Mouse (Mus musculus) hindbrain, embryonic 11.5 days (tissue): ENCODE data around the gene Nfkbia. TPM values are rescaled to one million over a fixed set of nuclear protein-coding genes. Genes with fewer than 3 reads are reported as not detected.

ENCODE experiments used
- ATAC-seq: fragments of 200-750 bp; cut with Nextera tagmentation; 2 replicates; pipeline ENCODE4 v1.8.0; 2017; ENCODE audit warnings: mild to moderate bottlenecking, moderate TSS enrichment, moderate library complexity; ENCODE audit not compliant: low FRiP score
- DNase-seq: peaks from one replicate; pipeline ENCODE4 v3.0.0-alpha.2; 2015; ENCODE audit warnings: low spot score
- H3K27ac ChIP-seq: fragments of 300-500 bp; sonication (generic); 2 replicates; pipeline ENCODE4 v1.5.1; 2014; ENCODE audit warnings: mild to moderate bottlenecking, low read depth, low read length
- H3K27me3 ChIP-seq: fragments of 300-500 bp; sonication (generic); 2 replicates; pipeline ENCODE4 v1.6.1; 2014; ENCODE audit warnings: mild to moderate bottlenecking, low read length, moderate library complexity, mixed read lengths; ENCODE audit not compliant: control insufficient read depth, insufficient read depth
- H3K36me3 ChIP-seq: fragments of 300-500 bp; sonication (generic); 2 replicates; pipeline ENCODE4 v1.6.1; 2014; ENCODE audit warnings: mild to moderate bottlenecking, low read length, moderate library complexity, mixed read lengths; ENCODE audit not compliant: control insufficient read depth, insufficient read depth
- H3K4me1 ChIP-seq: fragments of 300-500 bp; sonication (generic); replicated peaks from 2 replicates; pipeline ENCODE4 v1.6.1; 2014; ENCODE audit warnings: low read length, mixed read lengths; ENCODE audit not compliant: control insufficient read depth, insufficient read depth
- H3K4me2 ChIP-seq: fragments of 300-500 bp; sonication (generic); replicated peaks from 2 replicates; pipeline ENCODE4 v1.6.1; 2014; ENCODE audit warnings: mild to moderate bottlenecking, low read depth, low read length
- H3K4me3 ChIP-seq: fragments of 300-500 bp; sonication (generic); 2 replicates; pipeline ENCODE4 v1.5.1; 2014; ENCODE audit warnings: low read depth, low read length
- H3K9ac ChIP-seq: fragments of 300-500 bp; sonication (generic); 2 replicates; pipeline ENCODE4 v1.6.1; 2014; ENCODE audit warnings: low read depth, low read length
- H3K9me3 ChIP-seq: fragments of 300-500 bp; sonication (generic); 2 replicates; pipeline ENCODE4 v1.6.1; 2016; ENCODE audit warnings: low read length; ENCODE audit not compliant: control insufficient read depth
- WGBS: fragments of 180-500 bp; shearing (Covaris S2); extraction: QIAGEN DNeasy Blood & Tissue Kit; methylation state at CpG from one replicate; pipeline ENCODE4 v1.1.7; 2014; 5-methylcytosine and 5-hydroxymethylcytosine counted together
- polyA plus RNA-seq: library from polyadenylated mRNA; unstranded; fragments of >200 nt; fragmentation: Nextera tagmentation; extraction: Ambion mirVana; gene quantifications from 2 replicates; pipeline ENCODE4 v1.2.1, GENCODE M21; 2014

Gene Nfkbia
- polyA plus RNA-seq, 1 experiment from 2014 or later = 46.9 TPM

DNA sequence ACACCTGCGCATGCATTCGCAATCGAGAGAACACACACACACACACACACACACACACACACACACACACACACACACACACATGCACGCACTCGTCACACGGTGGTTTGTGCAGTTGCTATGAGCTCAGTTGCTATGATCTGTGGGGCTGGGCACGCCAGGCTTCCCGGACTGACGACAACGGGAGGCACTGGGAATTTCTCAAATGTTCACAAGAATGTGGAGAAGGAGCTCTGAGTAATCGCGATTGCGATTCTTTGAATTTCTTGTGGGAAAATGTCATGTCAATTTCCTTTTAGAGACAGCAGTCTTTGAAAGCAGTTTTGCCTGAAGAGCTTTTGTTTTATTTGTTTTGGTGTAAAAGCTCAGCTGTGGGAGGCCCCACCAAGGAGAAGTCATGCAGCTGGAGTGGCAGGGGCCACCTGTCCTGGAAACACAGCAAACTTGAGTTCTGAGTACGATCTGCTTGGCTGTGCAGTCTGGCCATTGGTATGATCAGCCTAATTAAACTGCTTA is 27.5 kb downstream of the Nfkbia start:
- Histone ChIP-seq H3K9me3 (no peaks in the 10 kb centered on the region), H3K9ac (no peak overlapping the region), H3K36me3 (no peaks in the 10 kb centered on the region), H3K4me2 (no peak overlapping the region), H3K4me1 (peaks cover 6% of the 10 kb centered on the region), H3K27me3 (no peaks in the 10 kb centered on the region; the same call in 1 of the 2 replicates), H3K27ac (no peak overlapping the region), H3K4me3 (no peak overlapping the region)
- WGBS = 68% methylated on average over 14 of the region's 14 CpGs
- ATAC-seq = no peak
- DNase-seq = no peak

DNA sequence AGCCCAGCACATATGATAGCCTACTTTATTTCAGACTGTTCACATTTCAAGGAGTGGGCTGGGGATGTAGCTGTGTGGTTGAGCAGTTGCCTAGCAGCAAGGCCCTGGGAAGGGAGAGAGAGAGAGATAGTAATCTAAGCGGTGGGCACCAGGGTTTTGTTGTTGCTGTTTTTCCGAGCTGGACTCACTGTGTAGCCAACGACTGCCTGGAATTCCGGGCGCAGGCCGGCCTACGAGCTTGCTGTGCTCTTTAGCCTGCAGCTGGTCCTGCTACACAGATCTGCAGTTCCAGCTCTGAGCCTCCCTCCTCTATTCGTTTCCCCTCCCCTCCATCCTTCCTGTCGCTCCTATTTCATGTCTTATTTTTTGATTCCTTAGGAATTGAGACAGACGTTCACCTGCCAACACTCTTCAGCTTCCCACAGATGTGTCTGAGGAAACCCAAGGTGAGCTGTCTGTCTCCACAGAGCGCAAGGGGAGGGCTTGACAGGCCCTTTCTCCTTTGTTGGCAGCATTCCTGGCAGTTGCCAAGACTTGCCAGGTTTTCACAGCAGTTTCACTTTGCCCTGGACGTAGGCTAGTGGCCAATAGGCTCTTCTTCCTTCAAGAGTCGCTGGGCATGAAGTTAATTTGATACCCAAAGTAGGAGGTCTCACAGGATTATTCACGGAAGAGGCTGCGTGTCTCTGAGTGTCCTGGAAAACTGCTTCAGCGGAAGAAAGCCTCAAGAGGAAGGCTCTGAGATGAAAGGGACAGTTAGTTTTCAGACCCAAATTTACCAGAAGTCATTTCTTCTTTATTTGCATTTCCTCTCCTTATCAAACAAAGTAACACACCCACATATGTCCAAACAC is 28.2 kb downstream of the Nfkbia start:
- peak; percentile 59 for ATAC-seq
- H3K9me3 ChIP-seq = no peaks in the 10 kb centered on the region
- H3K9ac ChIP-seq = no peak overlapping the region; the same call in 1 of the 2 replicates
- peaks cover 6% of the 10 kb centered on the region for H3K4me1 ChIP-seq
- no peaks in the 10 kb centered on the region for H3K36me3 ChIP-seq
- no peak overlapping the region for H3K4me2 ChIP-seq
- peak; percentile 51 for DNase-seq
- WGBS = 31% methylated on average over 16 of the region's 16 CpGs
- H3K27me3 ChIP-seq = no peaks in the 10 kb centered on the region; the same call in 1 of the 2 replicates
- H3K27ac ChIP-seq = no peak overlapping the region
- H3K4me3 ChIP-seq = no peak overlapping the region

DNA sequence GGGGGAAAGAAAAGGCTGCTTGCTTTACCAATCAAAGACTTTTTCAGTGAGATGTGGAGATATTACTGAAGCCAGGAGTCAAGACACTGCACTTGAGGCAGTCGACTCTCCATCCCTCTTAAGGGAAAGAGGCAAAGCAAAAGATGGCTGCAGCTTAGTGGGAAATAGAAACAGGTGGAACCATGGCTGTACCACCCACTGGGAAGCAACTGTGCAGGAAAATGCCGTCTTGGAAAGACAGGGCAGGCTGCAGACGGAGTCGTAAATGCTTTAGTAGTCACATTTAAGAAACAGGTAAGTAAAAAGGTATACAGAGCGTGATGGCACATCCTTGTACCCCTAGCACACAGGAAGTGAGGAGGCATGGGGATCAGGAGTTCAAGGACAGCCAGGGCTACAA is 29.4 kb downstream of the Nfkbia start:
- Histone ChIP-seq H3K36me3 (no peaks in the 10 kb centered on the region), H3K4me3 (no peak overlapping the region), H3K4me2 (no peak overlapping the region), H3K27ac (no peak overlapping the region), H3K27me3 (no peaks in the 10 kb centered on the region; the same call in 1 of the 2 replicates), H3K9ac (no peak overlapping the region), H3K4me1 (peaks cover 5% of the 10 kb centered on the region), H3K9me3 (no peaks in the 10 kb centered on the region)
- ATAC-seq (no peak), DNase-seq (no peak)
- WGBS = 75% methylated on average over 5 of the region's 5 CpGs

DNA sequence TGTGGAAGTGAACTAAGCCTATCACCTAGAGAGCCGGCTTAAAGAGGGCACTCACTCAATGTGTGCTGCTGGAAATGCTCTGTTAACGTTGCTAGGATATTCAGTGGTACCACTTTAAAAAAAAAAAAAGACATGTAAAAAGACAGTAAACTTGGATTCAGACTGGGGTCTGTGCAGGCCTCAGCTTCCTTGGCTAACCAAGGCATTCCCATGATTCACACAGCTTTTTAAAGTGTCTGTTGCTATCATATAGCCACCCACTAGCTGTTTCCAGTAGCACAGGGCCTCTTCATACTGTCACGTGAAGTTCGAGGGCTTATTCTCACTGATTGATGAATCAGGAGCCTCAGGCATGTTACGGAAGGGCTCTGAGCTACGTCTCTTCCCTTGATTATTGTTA is 30.0 kb downstream of the Nfkbia start:
- no peak overlapping the region for H3K4me3 ChIP-seq
- DNase-seq (no peak), ATAC-seq (no peak)
- WGBS = 77% methylated on average over 6 of the region's 6 CpGs
- H3K27ac ChIP-seq = no peak overlapping the region
- no peaks in the 10 kb centered on the region for H3K27me3 ChIP-seq
- H3K36me3 ChIP-seq = no peaks in the 10 kb centered on the region
- H3K4me2 ChIP-seq = no peak overlapping the region
- H3K9me3 ChIP-seq = no peaks in the 10 kb centered on the region
- H3K4me1 ChIP-seq = peaks cover 3% of the 10 kb centered on the region; the same call in 1 of the 2 replicates
- no peak overlapping the region for H3K9ac ChIP-seq

DNA sequence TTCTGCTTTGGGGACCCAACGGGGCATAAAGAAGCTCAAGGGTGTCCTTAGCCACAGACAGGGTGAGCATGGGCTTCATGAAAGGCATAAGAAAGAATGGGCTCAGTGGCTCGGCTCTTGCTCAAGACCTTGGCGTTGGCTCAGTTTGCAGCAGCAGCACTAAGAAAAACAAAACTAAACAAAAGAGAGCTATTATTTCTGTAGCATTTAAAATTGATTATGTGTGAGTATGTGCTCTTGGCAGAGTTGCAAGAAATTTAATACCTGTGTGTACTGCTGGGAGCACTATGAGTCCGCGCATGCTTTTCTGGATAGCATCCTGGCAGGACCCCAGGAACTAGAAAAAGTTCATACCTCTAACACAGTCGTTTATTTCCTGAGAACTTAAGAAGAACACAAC is 30.7 kb downstream of the Nfkbia start:
- 82% methylated on average over 6 of the region's 6 CpGs for WGBS
- Histone ChIP-seq H3K9ac (no peak overlapping the region), H3K36me3 (no peaks in the 10 kb centered on the region), H3K4me2 (no peak overlapping the region), H3K27me3 (no peaks in the 10 kb centered on the region), H3K27ac (no peak overlapping the region), H3K9me3 (no peaks in the 10 kb centered on the region), H3K4me3 (no peak overlapping the region), H3K4me1 (peaks cover 1% of the 10 kb centered on the region; the same call in 1 of the 2 replicates)
- DNase-seq (no peak), ATAC-seq (no peak)

DNA sequence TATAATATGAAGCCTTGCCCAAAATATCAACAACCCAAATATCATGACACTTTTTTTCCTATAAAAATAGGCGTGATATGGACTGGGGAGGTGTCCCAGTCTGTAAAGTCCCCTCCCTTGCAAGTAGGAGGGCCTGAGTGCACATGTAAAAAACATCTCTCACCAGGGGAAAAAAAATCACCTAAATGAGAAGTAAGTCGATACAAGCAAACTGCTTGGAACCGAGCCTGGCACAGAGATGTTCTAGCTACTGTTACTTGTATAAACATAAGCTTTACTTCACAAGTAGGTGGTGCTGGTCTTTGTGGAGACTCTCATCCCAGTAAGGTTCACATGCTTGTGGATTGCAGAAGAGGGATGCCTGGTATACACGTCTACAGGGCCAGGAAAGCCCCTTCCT is 31.5 kb downstream of the Nfkbia start:
- Histone ChIP-seq H3K9me3 (no peaks in the 10 kb centered on the region), H3K9ac (no peak overlapping the region), H3K27ac (no peak overlapping the region), H3K4me1 (no peaks in the 10 kb centered on the region), H3K4me2 (no peak overlapping the region), H3K4me3 (no peak overlapping the region), H3K27me3 (no peaks in the 10 kb centered on the region), H3K36me3 (no peaks in the 10 kb centered on the region)
- WGBS = 66% methylated on average over 4 of the region's 4 CpGs
- no peak for DNase-seq
- ATAC-seq = no peak

DNA sequence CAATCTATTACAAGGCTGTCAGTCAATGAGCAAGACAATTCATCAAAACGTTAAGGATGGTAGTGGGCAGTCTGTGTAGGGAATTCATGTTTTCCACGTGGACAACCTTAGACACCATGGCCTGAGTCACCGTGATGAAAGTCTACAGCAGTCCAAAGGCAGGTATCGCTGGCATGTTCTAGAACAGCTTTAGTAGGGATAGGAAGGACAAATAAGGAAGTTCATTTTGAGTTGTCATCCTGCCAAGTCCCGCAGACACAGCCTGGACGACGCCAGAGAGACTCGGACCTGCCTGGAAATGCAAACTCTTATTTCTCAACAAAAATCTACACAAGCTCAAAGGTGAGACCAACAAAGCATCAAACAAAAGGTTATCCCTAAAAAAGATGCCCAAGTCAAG is 32.7 kb downstream of the Nfkbia start:
- H3K36me3 ChIP-seq = no peaks in the 10 kb centered on the region
- DNase-seq = no peak
- H3K9me3 ChIP-seq = no peaks in the 10 kb centered on the region
- ATAC-seq = no peak
- no peaks in the 10 kb centered on the region for H3K27me3 ChIP-seq
- no peak overlapping the region for H3K4me2 ChIP-seq
- 94% methylated on average over 8 of the region's 8 CpGs for WGBS
- H3K4me3 ChIP-seq = no peak overlapping the region
- H3K4me1 ChIP-seq = no peaks in the 10 kb centered on the region
- H3K9ac ChIP-seq = no peak overlapping the region
- no peak overlapping the region for H3K27ac ChIP-seq

DNA sequence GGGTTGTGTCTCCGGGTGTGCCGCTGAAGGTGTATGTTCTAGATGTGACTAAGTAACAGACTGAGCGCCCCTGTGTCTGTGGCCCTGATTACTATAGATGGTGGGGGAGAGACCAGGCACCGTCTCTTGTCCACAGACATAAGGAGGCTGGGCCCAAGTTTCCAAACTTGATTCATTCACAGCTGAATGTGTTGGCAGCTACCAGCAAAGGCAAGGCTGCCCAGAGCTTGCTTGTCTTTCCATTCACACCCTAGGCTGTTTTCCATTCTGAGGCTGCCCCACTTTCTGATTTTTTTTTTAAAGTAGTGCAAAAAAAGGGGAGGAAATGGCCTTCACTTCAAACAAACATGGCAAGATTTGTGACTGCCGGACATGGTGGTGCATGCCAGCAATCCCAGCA is 35.6 kb downstream of the Nfkbia start:
- Histone ChIP-seq H3K36me3 (no peaks in the 10 kb centered on the region), H3K27me3 (no peaks in the 10 kb centered on the region), H3K4me2 (no peak overlapping the region), H3K9me3 (no peaks in the 10 kb centered on the region), H3K27ac (no peak overlapping the region), H3K4me1 (no peaks in the 10 kb centered on the region), H3K4me3 (no peak overlapping the region), H3K9ac (no peak overlapping the region)
- WGBS = 96% methylated on average over 5 of the region's 5 CpGs
- no peak for DNase-seq
- no peak for ATAC-seq

DNA sequence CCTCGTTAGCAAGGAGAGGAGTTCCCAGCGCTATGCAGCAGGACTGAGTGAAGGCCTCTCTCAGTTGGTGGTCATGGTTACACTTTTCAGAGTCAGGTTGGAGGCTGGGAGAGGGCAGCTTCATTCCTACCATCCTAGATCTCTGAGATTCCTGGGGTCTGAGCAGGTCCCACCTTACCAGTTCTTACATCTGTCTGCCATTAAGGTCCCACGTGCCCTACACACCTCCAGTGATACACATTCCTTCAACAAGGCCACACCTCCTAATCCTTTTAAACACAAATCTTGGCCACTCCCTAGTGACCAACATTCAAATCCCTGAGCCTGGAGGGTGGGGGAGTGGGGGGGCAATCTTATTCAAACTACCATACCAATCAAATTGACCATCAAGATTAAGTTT is 36.3 kb downstream of the Nfkbia start:
- ATAC-seq (no peak), DNase-seq (no peak)
- H3K4me1 ChIP-seq = no peaks in the 10 kb centered on the region
- H3K9me3 ChIP-seq = no peaks in the 10 kb centered on the region
- H3K27ac ChIP-seq = no peak overlapping the region
- WGBS = 68% methylated on average over 3 of the region's 3 CpGs
- no peak overlapping the region for H3K4me2 ChIP-seq
- H3K9ac ChIP-seq = no peak overlapping the region
- H3K36me3 ChIP-seq = no peaks in the 10 kb centered on the region
- no peak overlapping the region for H3K4me3 ChIP-seq
- no peaks in the 10 kb centered on the region for H3K27me3 ChIP-seq
